Mouse (Mus musculus) ES-Bruce4 (cell line): ENCODE results near the gene Ppm1l.

Source experiments
- CTCF ChIP-seq: IDR thresholded peaks from one replicate; pipeline ENCODE4 v1.8.1; 2011; ENCODE audit warnings: low read depth, low read length
- EP300 ChIP-seq: IDR thresholded peaks from 2 replicates; pipeline ENCODE4 v1.6.1; 2011; ENCODE audit warnings: low read depth, low read length; ENCODE audit not compliant: insufficient read depth
- POLR2A ChIP-seq: IDR thresholded peaks from one replicate; pipeline ENCODE4 v1.8.1; 2011; ENCODE audit warnings: low read length; ENCODE audit not compliant: insufficient read depth

DNA sequence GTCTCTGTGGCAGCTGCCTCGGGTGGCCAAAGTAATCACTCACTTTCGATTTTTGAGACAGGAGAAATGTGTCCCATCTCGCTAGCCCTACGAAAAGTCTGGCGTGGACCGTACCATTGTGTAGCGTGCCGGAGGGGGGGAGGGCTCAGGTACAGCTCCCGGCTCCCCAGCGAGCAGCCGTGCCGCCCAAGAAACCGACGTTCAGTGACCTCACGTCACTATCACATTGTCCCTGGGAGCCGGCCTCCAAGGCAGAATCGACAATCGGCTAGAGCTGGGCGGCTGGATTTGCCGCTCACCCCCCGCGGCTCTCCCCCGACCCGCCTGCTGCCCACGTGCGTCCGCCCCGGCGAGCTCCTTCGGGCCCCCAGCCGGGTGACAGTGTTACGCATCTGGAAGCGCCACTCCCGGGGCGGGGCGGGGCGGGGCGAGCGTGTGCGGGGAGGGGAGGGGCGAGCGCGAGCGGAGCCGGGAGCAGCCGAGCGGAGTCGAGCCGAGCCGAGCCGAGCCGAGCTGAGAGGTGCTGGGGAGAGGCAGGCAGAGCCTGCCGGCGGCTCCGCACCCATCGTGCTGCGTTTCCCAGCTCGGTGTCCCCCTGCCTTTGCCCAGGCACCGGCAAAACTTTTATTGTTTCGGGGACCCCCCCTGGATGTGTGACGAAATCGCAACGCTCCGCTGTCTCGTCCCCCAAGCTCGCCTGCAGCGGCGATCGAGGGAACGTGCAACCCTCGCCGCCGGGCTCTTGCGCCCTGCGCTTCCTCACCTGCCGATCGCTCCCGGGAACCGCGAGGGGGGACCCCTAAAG, at the start of gene Ppm1l:
- TF ChIP-seq EP300 (no peak), CTCF (no peak), POLR2A (no peak)
